Mouse (Mus musculus) Muller cell, postnatal 12 days (primary cell): ENCODE measurements at regions not wholly inside any gene's neighbourhood (a gene's known extent, or its start where the extent isn't known, plus 50 kb on each side); places are given as distances from the start of the nearest gene placed in this dataset.
"Not testable (repeated sequence)": the region's sequence is repeated elsewhere in the genome, so short reads cannot be mapped to it uniquely, and the experiment has no call there.

Experiments
- DNase-seq: peaks from one replicate; pipeline ENCODE4 v3.0.0-alpha.2; 2015; ENCODE audit errors: inconsistent ontology term

- DNase-seq: peak; percentile 79
These were observed 232.2 kb downstream of the Utp18 start for GRCm38 (mm10) chr11:93653401-93653800.

GRCm38 (mm10) chr11:93651966-93652365 lies 233.6 kb downstream of the Utp18 start:
- not testable (repeated sequence) for DNase-seq
